Mouse (Mus musculus): ENCODE measurements around the gene Kcnb1. TPM values are rescaled to one million over a fixed set of nuclear protein-coding genes. Genes with fewer than 3 reads are reported as not detected.

Kcnb1 gene
- polyA plus RNA-seq, 1 experiment from 2014 or later: 3.5 TPM

GRCm38 (mm10) chr2:167144439-167145307 lies 45.3 kb downstream of the Kcnb1 start:
- 10% methylated on average over 14 of the region's 14 CpGs for WGBS
- Histone ChIP-seq H3K36me3 (replicated peaks; ENCODE audit: control insufficient read depth, insufficient read depth) (no peaks in the 10 kb centered on the region), H3K4me1 (replicated peaks; ENCODE audit: control insufficient read depth, insufficient read depth, low read length) (peaks cover 13% of the 10 kb centered on the region; the same call in 1 of the 2 replicates)

GRCm38 (mm10) chr2:167143914-167144313 lies 46.0 kb downstream of the Kcnb1 start:
- no peaks in the 10 kb centered on the region for H3K27me3 ChIP-seq (ENCODE audit: control insufficient read depth, insufficient read depth, low read length)
- H3K4me1 ChIP-seq (replicated peaks; ENCODE audit: control insufficient read depth, insufficient read depth, low read length): peaks cover 13% of the 10 kb centered on the region; the same call in 1 of the 2 replicates
- no peak overlapping the region for H3K4me3 ChIP-seq (replicated peaks; ENCODE audit: low read length)
- H3K4me2 ChIP-seq (replicated peaks): no peak overlapping the region
- no peaks in the 10 kb centered on the region for H3K9me3 ChIP-seq (ENCODE audit: control insufficient read depth, low read length)
- no peak overlapping the region; the same call in 1 of the 2 replicates for H3K27ac ChIP-seq
- H3K9ac ChIP-seq: no peak overlapping the region
- DNase-seq (ENCODE audit: low spot score) (no peak), ATAC-seq (ENCODE audit: low FRiP score) (no peak)
- no peaks in the 10 kb centered on the region for H3K36me3 ChIP-seq (replicated peaks; ENCODE audit: control insufficient read depth, insufficient read depth)
- WGBS: 65% methylated on average over 2 of the region's 2 CpGs

More at GRCm38 (mm10) chr2:167144439-167145307, 45.3 kb downstream of the Kcnb1 start:
- no peak for ATAC-seq (ENCODE audit: low FRiP score)
- H3K4me2 ChIP-seq (replicated peaks): no peak overlapping the region
- H3K9me3 ChIP-seq (ENCODE audit: control insufficient read depth, low read length): no peaks in the 10 kb centered on the region
- 0 out of 2 replicates have a peak overlapping the region, but pooled peaks have one; percentile 28 for H3K9ac ChIP-seq
- H3K27ac ChIP-seq: peak overlapping the region; percentile 52
- H3K4me3 ChIP-seq (replicated peaks; ENCODE audit: low read length): no peak overlapping the region
- DNase-seq (ENCODE audit: low spot score): no peak
- H3K27me3 ChIP-seq (ENCODE audit: control insufficient read depth, insufficient read depth, low read length): no peaks in the 10 kb centered on the region

- ATAC-seq (ENCODE audit: low FRiP score) (no peak), DNase-seq (ENCODE audit: low spot score) (no peak)
- H3K27ac ChIP-seq: no peak overlapping the region
- H3K9ac ChIP-seq: no peak overlapping the region
- no peaks in the 10 kb centered on the region for H3K9me3 ChIP-seq (ENCODE audit: control insufficient read depth, low read length)
- H3K4me3 ChIP-seq (replicated peaks; ENCODE audit: low read length): no peak overlapping the region
- H3K36me3 ChIP-seq (replicated peaks; ENCODE audit: control insufficient read depth, insufficient read depth): no peaks in the 10 kb centered on the region
- no peak overlapping the region for H3K4me2 ChIP-seq (replicated peaks)
- H3K27me3 ChIP-seq (ENCODE audit: control insufficient read depth, insufficient read depth, low read length): no peaks in the 10 kb centered on the region
- 100% methylated on average over 3 of the region's 3 CpGs for WGBS
- peaks cover 14% of the 10 kb centered on the region for H3K4me1 ChIP-seq (replicated peaks; ENCODE audit: control insufficient read depth, insufficient read depth, low read length)
Observed at GRCm38 (mm10) chr2:167142282-167142681, 47.7 kb downstream of the Kcnb1 start.

- DNase-seq (ENCODE audit: low spot score): no peak
- Histone ChIP-seq H3K4me1 (replicated peaks; ENCODE audit: control insufficient read depth, insufficient read depth, low read length) (peaks cover 19% of the 10 kb centered on the region), H3K9me3 (ENCODE audit: control insufficient read depth, low read length) (no peaks in the 10 kb centered on the region), H3K9ac (no peak overlapping the region), H3K4me3 (replicated peaks; ENCODE audit: low read length) (no peak overlapping the region), H3K4me2 (replicated peaks) (no peak overlapping the region), H3K36me3 (replicated peaks; ENCODE audit: control insufficient read depth, insufficient read depth) (no peaks in the 10 kb centered on the region), H3K27me3 (ENCODE audit: control insufficient read depth, insufficient read depth, low read length) (no peaks in the 10 kb centered on the region), H3K27ac (no peak overlapping the region)
- ATAC-seq (ENCODE audit: low FRiP score): no peak
- WGBS: 75% methylated on average over 4 of the region's 4 CpGs
Observed at GRCm38 (mm10) chr2:167141810-167142209, 48.1 kb downstream of the Kcnb1 start.

- no peak for DNase-seq (ENCODE audit: low spot score)
Observed at GRCm38 (mm10) chr2:167139801-167140269, 50.1 kb downstream of the Kcnb1 start.

GRCm38 (mm10) chr2:167138611-167139010 lies 51.3 kb downstream of the Kcnb1 start:
- no peak for DNase-seq (ENCODE audit: low spot score)
- H3K4me2 ChIP-seq (replicated peaks): no peak overlapping the region
- no peaks in the 10 kb centered on the region for H3K27me3 ChIP-seq (ENCODE audit: control insufficient read depth, insufficient read depth, low read length)
- H3K9me3 ChIP-seq (ENCODE audit: control insufficient read depth, low read length): no peaks in the 10 kb centered on the region
- ATAC-seq (ENCODE audit: low FRiP score): no peak
- H3K4me1 ChIP-seq (replicated peaks; ENCODE audit: control insufficient read depth, insufficient read depth, low read length): peaks cover 11% of the 10 kb centered on the region
- no peak overlapping the region for H3K4me3 ChIP-seq (replicated peaks; ENCODE audit: low read length)
- H3K36me3 ChIP-seq (replicated peaks; ENCODE audit: control insufficient read depth, insufficient read depth): no peaks in the 10 kb centered on the region
- no peak overlapping the region for H3K27ac ChIP-seq
- H3K9ac ChIP-seq: no peak overlapping the region
- WGBS: 66% methylated on average over 6 of the region's 6 CpGs

More at GRCm38 (mm10) chr2:167139801-167140269, 50.1 kb downstream of the Kcnb1 start:
- Histone ChIP-seq H3K27ac (no peak overlapping the region), H3K4me1 (replicated peaks; ENCODE audit: control insufficient read depth, insufficient read depth, low read length) (peaks cover 18% of the 10 kb centered on the region), H3K4me2 (replicated peaks) (no peak overlapping the region), H3K4me3 (replicated peaks; ENCODE audit: low read length) (no peak overlapping the region), H3K27me3 (ENCODE audit: control insufficient read depth, insufficient read depth, low read length) (no peaks in the 10 kb centered on the region), H3K9ac (no peak overlapping the region), H3K36me3 (replicated peaks; ENCODE audit: control insufficient read depth, insufficient read depth) (no peaks in the 10 kb centered on the region), H3K9me3 (ENCODE audit: control insufficient read depth, low read length) (no peaks in the 10 kb centered on the region)
- no peak for ATAC-seq (ENCODE audit: low FRiP score)
- WGBS: 69% methylated on average over 13 of the region's 13 CpGs

- no peak overlapping the region for H3K9ac ChIP-seq
- H3K4me2 ChIP-seq (replicated peaks): peak overlapping the region; percentile 24
- 25% methylated on average over 14 of the region's 14 CpGs for WGBS
Observed at GRCm38 (mm10) chr2:167136909-167137308, 53.0 kb downstream of the Kcnb1 start.

GRCm38 (mm10) chr2:167132041-167132440 lies 57.9 kb downstream of the Kcnb1 start:
- 29% methylated on average over 8 of the region's 8 CpGs for WGBS
- no peak for DNase-seq (ENCODE audit: low spot score)

More at GRCm38 (mm10) chr2:167136909-167137308, 53.0 kb downstream of the Kcnb1 start:
- Histone ChIP-seq H3K27me3 (ENCODE audit: control insufficient read depth, insufficient read depth, low read length) (no peaks in the 10 kb centered on the region), H3K27ac (peak overlapping the region; percentile 26; the same call in 1 of the 2 replicates), H3K4me3 (replicated peaks; ENCODE audit: low read length) (no peak overlapping the region), H3K9me3 (ENCODE audit: control insufficient read depth, low read length) (no peaks in the 10 kb centered on the region), H3K4me1 (replicated peaks; ENCODE audit: control insufficient read depth, insufficient read depth, low read length) (peaks cover 11% of the 10 kb centered on the region), H3K36me3 (replicated peaks; ENCODE audit: control insufficient read depth, insufficient read depth) (no peaks in the 10 kb centered on the region)
- peak; percentile 76 for DNase-seq (ENCODE audit: low spot score)
- ATAC-seq (ENCODE audit: low FRiP score): peak; percentile 44; the same call in 1 of the 2 replicates

GRCm38 (mm10) chr2:167130050-167130770 lies 59.7 kb downstream of the Kcnb1 start:
- Histone ChIP-seq H3K27me3 (ENCODE audit: control insufficient read depth, insufficient read depth, low read length) (no peaks in the 10 kb centered on the region), H3K27ac (peak overlapping the region; percentile 74), H3K9ac (0 out of 2 replicates have a peak overlapping the region, but pooled peaks have one; percentile 2), H3K4me1 (replicated peaks; ENCODE audit: control insufficient read depth, insufficient read depth, low read length) (peaks cover 22% of the 10 kb centered on the region), H3K4me2 (replicated peaks) (no peak overlapping the region), H3K9me3 (ENCODE audit: control insufficient read depth, low read length) (no peaks in the 10 kb centered on the region), H3K4me3 (replicated peaks; ENCODE audit: low read length) (no peak overlapping the region), H3K36me3 (replicated peaks; ENCODE audit: control insufficient read depth, insufficient read depth) (no peaks in the 10 kb centered on the region)
- 36% methylated on average over 9 of the region's 9 CpGs for WGBS
- ATAC-seq (ENCODE audit: low FRiP score): peak; percentile 11; the same call in 1 of the 2 replicates
- DNase-seq (ENCODE audit: low spot score): no peak

More at GRCm38 (mm10) chr2:167132041-167132440, 57.9 kb downstream of the Kcnb1 start:
- Histone ChIP-seq H3K4me3 (replicated peaks; ENCODE audit: low read length) (no peak overlapping the region), H3K27me3 (ENCODE audit: control insufficient read depth, insufficient read depth, low read length) (no peaks in the 10 kb centered on the region), H3K9me3 (ENCODE audit: control insufficient read depth, low read length) (no peaks in the 10 kb centered on the region), H3K9ac (no peak overlapping the region), H3K4me2 (replicated peaks) (no peak overlapping the region), H3K4me1 (replicated peaks; ENCODE audit: control insufficient read depth, insufficient read depth, low read length) (peaks cover 29% of the 10 kb centered on the region), H3K27ac (no peak overlapping the region; the same call in 1 of the 2 replicates), H3K36me3 (replicated peaks; ENCODE audit: control insufficient read depth, insufficient read depth) (no peaks in the 10 kb centered on the region)
- ATAC-seq (ENCODE audit: low FRiP score): no peak
